Mouse (Mus musculus): ENCODE measurements around the gene S1pr2. TPM values are rescaled to one million over a fixed set of nuclear protein-coding genes. Genes with fewer than 3 reads are reported as not detected.
"Not testable (repeated sequence)": the region's sequence is repeated elsewhere in the genome, so short reads cannot be mapped to it uniquely, and the experiment has no call there.

The S1pr2 gene
- polyA plus RNA-seq, 1 experiment, result 3.4 TPM

DNA sequence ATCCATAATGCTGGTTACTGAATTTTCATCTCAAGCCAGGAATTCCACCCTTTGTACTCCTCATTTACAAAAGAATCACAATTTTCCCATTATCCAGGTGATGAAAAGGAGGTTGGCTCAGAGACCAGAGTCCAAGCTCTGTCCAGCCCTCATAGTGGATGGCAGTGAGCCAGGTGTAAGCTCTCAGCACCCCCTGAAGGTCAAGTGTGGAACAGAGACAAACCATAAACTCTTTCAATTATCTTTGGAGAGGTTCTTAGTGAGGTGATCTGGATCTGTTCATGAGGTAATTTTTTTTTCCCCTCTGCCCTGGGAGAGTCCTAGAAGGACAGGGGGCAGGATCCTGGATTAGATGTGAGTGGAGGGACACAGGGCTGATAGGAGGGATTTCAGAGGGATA is 24.2 kb upstream of the S1pr2 start:
- DNase-seq (ENCODE audit: low read depth in 1 of 2, low spot score in 2 of 2), result no peak
- Histone ChIP-seq H3K36me3 (ENCODE audit: control insufficient read depth, insufficient read depth, low read length) (0 out of 2 replicates have a peak, but pooled peaks cover 3% of the 10 kb centered on the region), H3K27ac (ENCODE audit: insufficient read depth, low read length) (no peak overlapping the region), H3K4me1 (ENCODE audit: control insufficient read depth, insufficient read depth, insufficient read length) (no peaks in the 10 kb centered on the region; the same call in 1 of the 2 replicates), H3K4me3 (ENCODE audit: extremely low read depth, insufficient read depth, insufficient read length) (no peak overlapping the region), H3K27me3 (ENCODE audit: control insufficient read depth, insufficient read depth, low read length) (no peaks in the 10 kb centered on the region)
- TF ChIP-seq CTCF (IDR thresholded peaks at IDR 0.05; ENCODE audit: extremely low read depth, insufficient read depth, insufficient read length, insufficient replicate concordance) (no peak), POLR2A (IDR thresholded peaks at IDR 0.05; ENCODE audit: low read depth, low read length) (no peak)

DNA sequence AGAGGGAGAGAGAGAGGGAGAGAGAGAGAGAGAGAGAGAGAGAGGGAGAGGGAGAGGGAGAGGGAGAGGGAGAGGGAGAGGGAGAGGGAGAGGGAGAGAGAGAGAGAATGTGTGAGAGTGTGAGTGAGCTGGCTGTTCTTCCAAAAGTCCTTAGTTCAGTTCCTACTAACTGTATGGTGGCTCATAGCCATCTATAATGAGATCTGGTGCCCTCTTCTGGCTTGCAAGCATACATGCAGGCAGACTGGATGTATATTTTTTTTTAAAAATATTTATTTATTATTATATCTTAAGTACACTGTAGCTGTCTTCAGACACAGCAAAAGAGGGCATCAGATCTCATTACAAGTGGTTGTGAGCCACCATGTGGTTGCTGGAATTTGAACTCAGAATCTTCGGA is 21.8 kb upstream of the S1pr2 start:
- H3K27ac ChIP-seq (ENCODE audit: insufficient read depth, low read length); H3K36me3 ChIP-seq (ENCODE audit: control insufficient read depth, insufficient read depth, low read length); H3K4me3 ChIP-seq (ENCODE audit: extremely low read depth, insufficient read depth, insufficient read length); H3K27me3 ChIP-seq (ENCODE audit: control insufficient read depth, insufficient read depth, low read length); DNase-seq (ENCODE audit: low read depth in 1 of 2, low spot score in 2 of 2); H3K4me1 ChIP-seq (ENCODE audit: control insufficient read depth, insufficient read depth, insufficient read length): not testable (repeated sequence)
- WGBS, result 83% methylated on average over 1 of the region's 1 CpGs

DNA sequence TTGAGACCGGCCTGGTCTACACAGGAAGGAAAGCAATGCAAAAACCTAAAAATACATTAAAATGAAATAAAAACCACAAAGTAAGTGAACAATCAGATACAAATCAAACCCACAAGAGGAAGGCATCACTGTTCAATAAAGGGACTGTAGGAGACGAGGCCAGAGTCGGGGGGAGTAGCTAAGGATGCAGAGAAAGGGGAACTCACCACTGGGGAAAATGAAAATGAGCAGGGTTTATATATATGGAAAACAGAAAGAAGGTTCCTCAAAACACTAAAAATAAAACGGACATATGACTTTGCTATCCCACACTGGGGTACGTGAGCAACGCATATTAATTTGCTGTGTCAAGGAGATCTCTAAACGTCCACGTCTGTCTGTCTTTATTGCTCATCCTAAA is 20.5 kb upstream of the S1pr2 start:
- Histone ChIP-seq H3K36me3 (ENCODE audit: control insufficient read depth, insufficient read depth, low read length) (no peaks in the 10 kb centered on the region), H3K4me3 (ENCODE audit: extremely low read depth, insufficient read depth, insufficient read length) (no peak overlapping the region), H3K27ac (ENCODE audit: insufficient read depth, low read length) (no peak overlapping the region), H3K27me3 (ENCODE audit: control insufficient read depth, insufficient read depth, low read length) (no peaks in the 10 kb centered on the region), H3K4me1 (ENCODE audit: control insufficient read depth, insufficient read depth, insufficient read length) (no peaks in the 10 kb centered on the region)
- WGBS, result 33% methylated on average over 8 of the region's 8 CpGs
- TF ChIP-seq CTCF (IDR thresholded peaks at IDR 0.05; ENCODE audit: extremely low read depth, insufficient read depth, insufficient read length, insufficient replicate concordance) (no peak), POLR2A (IDR thresholded peaks at IDR 0.05; ENCODE audit: low read depth, low read length) (no peak)
- no peak for DNase-seq (ENCODE audit: low read depth in 1 of 2, low spot score in 2 of 2)

DNA sequence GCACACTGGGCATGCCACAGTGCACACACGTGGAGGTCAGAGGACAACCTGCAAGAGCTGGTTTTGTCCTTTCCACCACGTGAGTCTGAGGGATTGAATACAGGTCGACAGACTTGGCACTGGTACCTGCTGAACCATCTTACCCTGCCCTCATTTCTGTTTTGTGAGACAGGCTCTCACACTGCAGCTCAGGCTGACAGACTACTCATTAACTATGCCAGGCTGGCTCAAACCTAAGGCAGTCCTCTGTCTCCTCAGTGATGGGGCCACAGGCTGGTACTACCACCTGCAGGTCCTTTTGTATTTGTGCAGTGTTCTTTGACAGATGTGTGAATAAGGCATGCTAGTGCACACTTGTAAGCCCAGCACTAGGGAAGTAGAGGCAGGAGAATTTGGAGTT is 18.5 kb upstream of the S1pr2 start:
- no peaks in the 10 kb centered on the region for H3K36me3 ChIP-seq (ENCODE audit: control insufficient read depth, insufficient read depth, low read length)
- no peaks in the 10 kb centered on the region for H3K27me3 ChIP-seq (ENCODE audit: control insufficient read depth, insufficient read depth, low read length)
- H3K27ac ChIP-seq (ENCODE audit: insufficient read depth, low read length), result no peak overlapping the region
- DNase-seq (ENCODE audit: low read depth in 1 of 2, low spot score in 2 of 2), result no peak
- 80% methylated on average over 3 of the region's 3 CpGs for WGBS
- no peak overlapping the region for H3K4me3 ChIP-seq (ENCODE audit: extremely low read depth, insufficient read depth, insufficient read length)
- H3K4me1 ChIP-seq (ENCODE audit: control insufficient read depth, insufficient read depth, insufficient read length), result no peaks in the 10 kb centered on the region
- TF ChIP-seq POLR2A (IDR thresholded peaks at IDR 0.05; ENCODE audit: low read depth, low read length), result no peak
- no peak for TF ChIP-seq CTCF (IDR thresholded peaks at IDR 0.05; ENCODE audit: extremely low read depth, insufficient read depth, insufficient read length, insufficient replicate concordance)

DNA sequence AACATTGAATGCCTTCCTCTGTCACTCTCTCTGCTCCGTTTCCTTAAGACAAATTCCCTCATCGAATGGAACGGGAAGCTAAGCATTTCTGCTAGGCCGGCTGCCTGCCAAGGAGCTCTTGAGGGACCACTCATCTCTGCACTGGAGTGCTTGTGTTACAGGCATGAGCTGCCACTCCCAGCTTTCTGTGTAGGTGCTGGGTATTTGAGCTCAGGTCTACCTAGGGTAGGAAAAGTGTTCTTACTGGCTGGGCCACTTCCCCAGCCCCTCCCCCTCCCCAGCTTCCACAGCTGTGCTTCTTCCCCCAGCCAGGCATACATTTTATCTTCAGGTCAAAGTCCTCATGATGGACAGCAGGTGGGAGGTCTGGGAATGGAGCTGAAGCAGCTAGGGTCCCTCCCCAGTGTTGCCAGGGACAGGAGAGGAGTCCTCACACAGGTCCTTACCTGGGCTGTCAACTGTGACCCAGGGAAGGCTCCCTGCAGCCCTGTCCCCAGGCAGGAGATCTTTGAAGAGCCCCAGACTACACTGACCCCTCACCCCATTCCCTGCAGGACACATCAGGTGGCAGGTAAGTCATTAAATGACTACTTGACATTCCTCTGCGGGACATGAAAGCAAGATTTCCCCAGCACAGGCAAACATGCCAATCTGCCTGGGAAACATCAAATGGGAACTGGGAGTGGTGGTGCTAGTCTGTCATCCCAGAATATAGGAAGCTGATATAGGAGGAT is 16.8 kb upstream of the S1pr2 start:
- Histone ChIP-seq H3K4me3 (ENCODE audit: extremely low read depth, insufficient read depth, insufficient read length) (no peak overlapping the region), H3K27me3 (ENCODE audit: control insufficient read depth, insufficient read depth, low read length) (no peaks in the 10 kb centered on the region), H3K36me3 (ENCODE audit: control insufficient read depth, insufficient read depth, low read length) (no peaks in the 10 kb centered on the region), H3K4me1 (ENCODE audit: control insufficient read depth, insufficient read depth, insufficient read length) (no peaks in the 10 kb centered on the region), H3K27ac (ENCODE audit: insufficient read depth, low read length) (no peak overlapping the region)
- WGBS, result 93% methylated on average over 5 of the region's 5 CpGs
- no peak for TF ChIP-seq POLR2A (IDR thresholded peaks at IDR 0.05; ENCODE audit: low read depth, low read length)
- no peak for TF ChIP-seq CTCF (IDR thresholded peaks at IDR 0.05; ENCODE audit: extremely low read depth, insufficient read depth, insufficient read length, insufficient replicate concordance)
- DNase-seq (ENCODE audit: low read depth in 1 of 2, low spot score in 2 of 2), result no peak

DNA sequence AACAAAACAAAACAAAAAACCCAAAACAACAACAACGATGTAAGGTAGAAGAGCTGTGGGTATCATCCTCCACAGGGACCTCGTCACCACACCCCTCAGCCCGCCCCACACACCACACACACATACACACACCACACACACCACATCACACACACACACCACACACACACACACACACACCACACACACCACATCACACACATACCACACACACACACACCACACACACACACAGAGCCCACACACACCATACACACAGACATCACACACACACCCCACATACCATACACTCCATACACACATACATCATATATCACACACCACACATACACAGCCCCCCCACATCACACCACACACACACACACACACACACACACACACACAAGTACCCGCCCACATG is 15.0 kb upstream of the S1pr2 start:
- TF ChIP-seq CTCF (IDR thresholded peaks at IDR 0.05; ENCODE audit: extremely low read depth, insufficient read depth, insufficient read length, insufficient replicate concordance) (no peak), POLR2A (IDR thresholded peaks at IDR 0.05; ENCODE audit: low read depth, low read length) (no peak)
- Histone ChIP-seq H3K27ac (ENCODE audit: insufficient read depth, low read length) (no peak overlapping the region), H3K4me1 (ENCODE audit: control insufficient read depth, insufficient read depth, insufficient read length) (no peaks in the 10 kb centered on the region), H3K4me3 (ENCODE audit: extremely low read depth, insufficient read depth, insufficient read length) (no peak overlapping the region), H3K27me3 (ENCODE audit: control insufficient read depth, insufficient read depth, low read length) (no peaks in the 10 kb centered on the region), H3K36me3 (ENCODE audit: control insufficient read depth, insufficient read depth, low read length) (no peaks in the 10 kb centered on the region)
- WGBS, result 100% methylated on average over 4 of the region's 4 CpGs
- DNase-seq (ENCODE audit: low read depth in 1 of 2, low spot score in 2 of 2), result no peak

DNA sequence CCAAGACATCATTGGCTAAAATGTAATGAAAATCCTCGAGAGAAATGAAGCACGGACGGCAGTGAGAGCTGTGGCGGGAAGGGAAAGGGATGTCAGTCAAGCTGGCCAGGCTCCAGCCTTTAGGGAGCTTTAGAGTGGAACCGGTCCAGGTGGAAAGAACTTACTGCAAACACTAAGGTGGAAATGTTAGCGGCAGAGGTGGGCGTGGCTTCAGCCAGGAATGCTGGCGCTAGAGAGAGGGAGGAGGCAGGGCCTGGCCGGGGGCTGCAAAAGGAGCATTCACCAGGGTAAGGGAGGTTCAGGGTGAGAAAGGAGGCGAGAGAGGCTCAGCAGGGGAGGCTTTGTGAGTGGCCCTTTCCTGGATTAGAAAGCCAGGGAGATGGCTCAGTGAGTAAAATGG is 14.3 kb upstream of the S1pr2 start:
- Histone ChIP-seq H3K4me3 (ENCODE audit: extremely low read depth, insufficient read depth, insufficient read length) (no peak overlapping the region), H3K27me3 (ENCODE audit: control insufficient read depth, insufficient read depth, low read length) (no peaks in the 10 kb centered on the region), H3K4me1 (ENCODE audit: control insufficient read depth, insufficient read depth, insufficient read length) (no peaks in the 10 kb centered on the region), H3K36me3 (ENCODE audit: control insufficient read depth, insufficient read depth, low read length) (no peaks in the 10 kb centered on the region), H3K27ac (ENCODE audit: insufficient read depth, low read length) (no peak overlapping the region)
- DNase-seq (ENCODE audit: low read depth in 1 of 2, low spot score in 2 of 2), result no peak
- WGBS, result 43% methylated on average over 10 of the region's 10 CpGs
- TF ChIP-seq CTCF (IDR thresholded peaks at IDR 0.05; ENCODE audit: extremely low read depth, insufficient read depth, insufficient read length, insufficient replicate concordance), result no peak
- TF ChIP-seq POLR2A (IDR thresholded peaks at IDR 0.05; ENCODE audit: low read depth, low read length), result no peak
